Mouse (Mus musculus): ENCODE data around the gene Dhx33.

Gene Dhx33

DNA sequence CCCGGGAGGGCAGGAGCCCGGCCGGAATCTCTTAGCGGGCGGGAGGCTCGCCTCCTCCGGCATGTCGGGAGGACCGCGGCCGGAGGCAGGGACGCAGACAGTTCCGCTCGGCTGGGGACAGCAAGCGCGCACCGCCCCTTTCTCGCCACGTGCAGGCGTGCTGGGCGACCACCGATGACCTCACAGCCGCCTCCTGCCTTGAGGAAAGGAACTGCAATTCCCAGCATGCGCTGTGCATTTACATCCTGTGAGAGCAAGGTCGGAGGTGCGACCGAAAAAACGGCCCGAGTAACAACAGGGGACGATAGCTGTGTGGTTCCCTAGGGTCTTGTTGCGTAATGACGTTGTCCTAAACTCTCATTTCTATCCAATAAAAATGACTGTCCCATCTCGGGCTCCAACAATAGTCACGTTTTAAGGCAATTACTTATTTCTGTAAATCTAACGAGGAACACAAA, at the start of gene Dhx33:
Dhx33 (minus strand) TSS at position 122 of the 458 bp plus-strand sequence.
- peak; percentile 99 for DNase-seq (ENCODE audit: low read depth)

DNA sequence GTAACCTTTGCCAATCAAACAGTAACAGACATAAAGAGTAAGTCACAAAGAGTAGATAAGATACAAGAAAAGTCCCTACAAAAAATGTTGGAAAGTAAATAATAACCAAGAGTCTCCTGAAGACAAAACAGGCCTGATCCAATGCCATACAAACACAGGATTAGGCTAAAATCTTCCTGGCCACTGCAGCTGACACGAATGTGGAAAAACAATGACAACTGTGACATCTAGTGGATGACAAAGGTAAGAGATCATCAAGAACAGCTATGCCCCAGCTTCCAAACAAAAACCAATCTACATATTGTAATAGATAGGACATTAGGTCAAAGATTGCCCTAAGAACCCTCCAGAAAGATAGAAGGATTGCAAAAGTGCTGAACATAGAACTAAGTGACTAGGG, 48.3 kb upstream of the Dhx33 start:
- no peak for DNase-seq (ENCODE audit: low read depth)

DNA sequence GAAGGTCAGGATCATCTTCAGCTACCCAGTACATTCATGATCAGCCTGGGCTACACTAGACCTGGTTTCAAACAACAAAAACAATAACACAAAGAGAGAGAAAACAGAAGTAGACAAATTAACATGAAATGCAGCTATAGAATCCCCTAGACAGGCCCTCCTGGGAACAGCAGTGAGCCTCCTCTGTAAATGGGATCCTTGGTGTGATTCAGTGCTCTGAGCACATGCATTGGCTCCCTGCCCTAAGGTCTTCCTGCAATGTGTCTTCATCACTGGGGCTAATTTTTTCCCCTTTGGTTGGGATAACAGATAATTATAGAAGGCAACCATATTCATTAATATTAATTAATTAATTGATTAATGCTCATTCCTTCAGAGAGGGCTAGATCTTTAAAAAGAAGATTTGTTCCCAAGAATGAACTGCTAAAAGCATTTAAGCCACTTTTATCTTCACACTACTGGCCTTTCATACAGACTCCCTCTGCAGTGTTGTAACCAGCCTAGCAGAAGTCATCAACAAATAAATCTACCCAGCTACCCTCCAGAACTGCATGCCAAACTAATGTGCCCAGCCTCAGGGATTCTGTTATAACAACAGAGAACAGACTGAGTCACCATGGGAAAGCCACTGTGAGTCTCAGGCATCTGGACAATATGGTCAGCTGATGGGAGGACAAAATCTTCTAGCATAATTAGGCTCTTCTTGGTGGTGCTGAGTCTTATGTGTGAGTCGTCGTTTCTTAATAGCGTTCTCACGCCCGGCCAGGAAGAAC, 35.5 kb upstream of the Dhx33 start:
- DNase-seq (ENCODE audit: low read depth): no peak

GRCm38 (mm10) chr11:71033163-71033761, 29.0 kb upstream of the Dhx33 start, which contains the start of gene 6330403K07Rik:
Gene 6330403K07Rik, minus strand, starts transcription at chr11:71033513.
- DNase-seq (ENCODE audit: low read depth): no peak

DNA sequence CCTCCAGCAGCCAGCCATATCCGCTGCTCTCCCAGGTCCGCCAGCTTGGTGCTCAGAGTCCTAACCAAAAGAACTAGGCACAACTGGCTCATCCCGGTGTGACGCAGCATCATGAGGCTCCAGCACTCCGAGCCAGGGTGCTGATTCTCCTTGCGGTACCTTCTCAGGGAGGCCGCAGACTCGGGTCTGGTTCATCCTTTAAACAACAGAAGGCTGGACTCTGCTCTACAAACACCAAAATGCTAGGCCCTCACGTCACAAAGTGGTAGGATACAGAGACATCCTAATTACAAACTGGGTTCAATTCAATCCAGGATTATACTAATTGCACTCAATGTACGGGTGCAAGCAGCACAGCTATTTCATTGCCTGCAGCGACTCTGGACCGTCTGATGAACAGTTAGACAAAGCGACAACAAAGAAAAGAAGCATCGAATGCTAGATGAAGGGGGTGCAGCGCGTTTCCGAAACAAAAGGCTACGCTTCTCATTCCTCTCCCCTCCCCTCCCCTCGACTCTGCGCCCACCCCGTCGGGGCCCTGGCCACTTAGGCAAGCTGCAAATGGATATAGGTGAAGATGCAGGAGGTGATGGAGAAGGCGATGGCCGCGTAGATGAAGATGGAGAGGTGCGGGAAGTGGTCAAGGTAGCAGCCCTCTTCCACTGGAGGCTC, 28.4 kb upstream of the Dhx33 start:
- DNase-seq (ENCODE audit: low read depth): no peak

GRCm38 (mm10) chr11:71032070-71032469, 27.8 kb upstream of the Dhx33 start:
- no peak for DNase-seq (ENCODE audit: low read depth)

DNA sequence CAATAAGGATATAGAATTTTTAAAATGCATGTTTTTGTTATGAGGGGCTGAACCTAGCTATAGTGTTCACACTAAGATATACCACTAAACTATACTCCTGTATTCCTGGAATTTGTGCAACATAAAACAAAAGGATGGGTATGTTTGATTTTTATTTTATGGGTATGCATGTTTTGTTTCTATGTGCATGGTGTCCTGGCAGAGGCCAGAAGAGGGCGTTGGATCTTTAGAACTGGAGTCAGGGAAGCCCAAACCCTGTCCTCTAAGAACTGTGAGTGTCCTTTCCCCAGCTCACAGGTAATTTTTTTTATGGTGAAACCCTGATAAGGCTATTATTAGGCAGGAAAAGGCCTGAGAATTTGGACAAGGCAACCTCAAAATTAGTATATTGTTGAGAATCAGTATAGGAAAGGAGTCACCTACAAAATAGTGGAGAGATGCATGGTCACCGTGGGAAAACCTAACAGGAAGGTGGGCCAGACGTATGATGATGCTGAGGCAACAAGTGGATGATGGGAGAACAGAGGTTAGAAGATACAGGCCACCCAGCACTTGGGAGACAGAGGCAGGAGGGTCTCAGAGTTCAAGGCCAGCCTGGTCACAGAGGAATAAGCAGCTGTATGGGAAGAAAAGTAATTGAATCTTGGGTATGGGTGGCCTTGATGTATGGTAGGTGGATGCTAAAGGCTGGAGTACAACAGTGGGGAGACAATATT, 25.3 kb upstream of the Dhx33 start:
- DNase-seq (ENCODE audit: low read depth): no peak

DNA sequence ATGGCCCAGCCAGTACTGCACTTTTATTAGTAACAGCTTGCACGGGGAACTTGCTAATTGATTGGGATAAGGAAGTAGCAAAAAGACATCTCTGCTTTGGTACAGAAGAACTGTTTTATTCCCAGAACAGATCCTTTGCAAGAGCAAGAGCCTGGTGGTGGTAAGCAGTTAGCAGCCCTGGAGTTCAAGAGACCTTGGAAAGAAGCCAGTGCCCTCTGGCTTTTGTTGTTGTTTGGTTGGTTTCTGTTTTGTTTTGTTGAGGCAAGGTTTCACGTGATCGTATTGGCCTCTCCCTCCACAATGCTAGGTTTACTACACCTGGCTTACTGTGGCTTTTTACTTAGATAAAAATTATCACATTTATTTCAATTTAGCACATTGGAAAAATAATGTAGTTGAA, 24.0 kb upstream of the Dhx33 start:
- DNase-seq (ENCODE audit: low read depth): no peak

GRCm38 (mm10) chr11:71019201-71020068, 15.2 kb upstream of the Dhx33 start, which contains the start of the genes Mis12 and Derl2:
Gene Mis12, plus strand, starts transcription at chr11:71019611.
Gene Derl2, minus strand, starts transcription at chr11:71019841.
- peak; percentile 100 for DNase-seq (ENCODE audit: low read depth)

- DNase-seq (ENCODE audit: low read depth): no peak
These were observed 14.4 kb upstream of the Dhx33 start for GRCm38 (mm10) chr11:71018416-71019200.

DNA sequence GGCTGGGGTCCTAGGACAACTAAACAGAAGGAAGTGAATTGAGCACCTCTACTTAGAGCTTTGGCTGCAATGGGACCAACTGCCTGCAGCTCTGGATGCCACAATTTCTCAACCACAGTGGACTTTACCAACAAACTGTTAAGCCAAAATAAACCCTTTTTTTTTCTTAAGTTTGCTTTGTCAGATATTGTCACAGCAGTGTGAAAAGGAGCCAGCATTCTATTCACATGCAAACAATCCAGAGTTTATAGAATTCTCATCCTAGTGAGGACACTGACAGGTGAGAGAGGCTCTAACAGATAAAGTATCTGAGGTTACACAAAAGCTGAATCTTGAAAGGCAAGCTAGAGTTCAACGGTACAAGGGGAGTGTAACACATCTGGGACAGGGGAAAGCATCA, 12.8 kb upstream of the Dhx33 start:
- no peak for DNase-seq (ENCODE audit: low read depth)

- DNase-seq (ENCODE audit: low read depth): no peak
These were observed 8.5 kb upstream of the Dhx33 start for GRCm38 (mm10) chr11:71012743-71013142.

DNA sequence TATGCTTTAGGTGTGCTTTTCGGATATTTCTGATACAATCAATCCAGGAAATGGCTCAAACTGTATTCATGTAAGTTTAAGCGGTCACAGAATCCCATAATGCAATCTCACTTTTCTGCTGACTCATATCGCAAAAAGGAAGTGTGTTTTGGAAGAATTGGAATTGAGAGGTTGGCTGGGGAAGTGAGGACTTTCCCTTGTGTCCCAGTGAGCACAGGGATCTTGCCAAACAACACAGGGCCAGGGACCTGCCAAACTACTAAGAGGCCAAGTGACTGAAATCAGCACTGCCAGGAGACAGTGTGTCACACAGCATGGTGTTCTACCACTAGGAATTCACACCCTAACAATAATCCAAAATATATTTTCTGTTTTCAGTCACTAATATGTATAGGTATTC, 4.1 kb upstream of the Dhx33 start:
- DNase-seq (ENCODE audit: low read depth): no peak

DNA sequence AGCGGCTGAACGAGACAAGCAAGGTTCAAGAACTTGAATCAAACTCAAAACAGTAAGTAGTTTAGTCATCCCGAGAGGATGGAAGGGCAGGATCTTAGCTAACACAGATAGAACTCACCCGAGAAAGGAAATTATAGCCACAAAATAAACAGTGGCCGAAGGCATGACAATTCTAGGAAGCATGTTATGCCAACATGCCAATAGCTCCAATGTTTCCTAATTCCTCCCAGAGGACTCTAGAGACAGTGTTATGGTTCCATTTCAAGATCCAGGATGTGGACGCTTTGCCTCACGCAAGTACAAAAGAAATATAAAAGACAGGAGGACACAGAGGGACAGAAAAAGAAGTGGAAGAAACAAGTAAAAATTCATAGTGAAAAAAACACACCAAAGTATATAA, 3.6 kb upstream of the Dhx33 start:
- DNase-seq (ENCODE audit: low read depth): no peak

GRCm38 (mm10) chr11:71007026-71007425, 2.8 kb upstream of the Dhx33 start:
- DNase-seq (ENCODE audit: low read depth): no peak

DNA sequence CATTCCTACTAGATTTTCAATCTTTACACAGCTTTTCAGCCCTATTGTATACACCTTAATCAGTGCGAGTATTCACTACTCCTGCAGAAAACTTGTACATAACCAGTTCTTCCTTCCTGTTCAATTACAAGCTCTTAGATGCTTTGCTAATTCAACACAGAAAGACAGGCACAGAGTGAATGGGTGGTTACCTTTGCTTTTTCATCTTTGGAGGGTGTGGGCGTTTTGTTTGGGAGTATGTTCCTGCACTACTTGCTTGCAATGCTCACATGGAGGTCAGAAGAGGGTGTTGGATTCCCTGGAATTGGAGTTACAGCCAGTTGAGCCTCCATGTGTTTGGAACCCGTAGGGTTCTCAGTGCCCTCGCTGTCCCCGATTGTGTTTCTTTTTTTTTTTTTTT, 809 bp upstream of the Dhx33 start:
- no peak for DNase-seq (ENCODE audit: low read depth)

DNA sequence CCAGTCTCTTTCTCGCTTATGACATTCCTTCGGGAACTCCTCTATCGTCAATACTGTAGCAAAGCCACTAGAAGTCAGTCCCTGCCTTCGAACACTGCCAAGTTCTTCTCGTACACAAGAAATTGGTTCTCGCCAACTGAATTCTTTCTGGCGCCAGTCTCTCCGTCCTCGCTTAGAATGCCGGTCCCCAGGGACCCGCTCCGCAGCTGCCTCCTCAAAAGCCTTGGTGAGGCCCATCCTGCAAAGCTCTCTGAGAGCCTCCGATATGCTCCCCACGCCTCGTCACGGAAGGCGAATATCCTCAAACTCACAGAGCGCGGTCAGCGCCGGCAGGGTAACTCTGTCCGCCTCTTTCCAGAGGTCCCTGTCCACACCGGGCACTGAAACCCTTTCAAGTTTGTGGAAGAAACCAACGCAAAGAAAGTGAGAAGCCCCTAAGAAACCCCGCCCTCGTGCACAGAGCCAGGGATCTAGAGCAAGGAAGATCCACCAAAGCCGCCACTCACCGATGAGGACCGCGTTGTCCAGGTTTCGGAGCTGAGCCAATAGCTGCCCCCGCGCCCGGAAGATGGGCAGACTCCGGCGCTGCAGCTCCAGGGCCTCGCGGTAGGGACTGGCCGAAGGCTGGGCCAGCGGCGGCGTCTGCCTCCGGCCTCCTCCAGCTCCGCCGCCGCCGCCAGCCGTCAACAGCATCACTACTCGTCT, 474 bp downstream of the Dhx33 start:
- no peak for DNase-seq (ENCODE audit: low read depth)

GRCm38 (mm10) chr11:71001167-71001566, 3.1 kb downstream of the Dhx33 start:
- no peak for DNase-seq (ENCODE audit: low read depth)

DNA sequence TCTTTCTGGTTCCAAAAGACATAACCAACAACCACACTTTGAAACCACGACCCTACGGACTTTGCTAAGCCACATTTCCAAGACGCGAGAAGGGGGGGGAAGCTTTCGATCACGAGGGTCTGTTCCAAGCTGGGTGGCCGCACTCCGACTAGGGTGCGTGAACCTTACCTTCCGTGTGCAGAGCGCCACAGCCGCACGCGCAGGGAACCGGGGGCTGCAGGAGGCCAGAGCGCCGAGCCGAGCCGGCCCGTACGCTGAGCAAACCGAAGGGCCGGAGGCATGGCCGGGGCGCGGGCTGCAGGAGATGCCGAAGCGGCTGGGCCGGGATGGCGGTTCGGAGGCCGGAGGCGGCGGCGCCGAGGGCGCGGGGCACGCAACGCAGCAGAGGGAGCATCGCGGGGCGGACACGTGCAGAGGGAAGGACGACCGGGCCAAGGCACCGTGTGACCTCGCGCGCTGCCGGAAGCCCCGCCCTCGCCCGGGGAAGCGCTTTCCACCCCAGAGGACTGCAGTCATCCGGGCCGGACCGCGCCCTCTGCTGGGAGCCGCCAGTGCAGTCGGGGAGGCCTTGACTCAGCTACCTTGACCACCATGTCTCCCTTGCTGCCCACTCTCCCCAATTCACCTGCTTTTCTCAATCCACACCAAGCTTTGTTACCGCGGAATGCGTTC, 21.5 kb downstream of the Dhx33 start, which contains the start of gene C1qbp:
C1qbp (minus strand) TSS at position 470 of the 672 bp plus-strand sequence.
- peak; percentile 63 for DNase-seq (ENCODE audit: low read depth)
